Mouse (Mus musculus) heart, adult 2 months (tissue): ENCODE measurements around the gene Mfap2.

ENCODE experiments used
- CTCF ChIP-seq: fragments of 200-600 bp; IDR thresholded peaks from 2 replicates; pipeline ENCODE4 v1.8.1; 2022; ENCODE audit warnings: antibody characterized with exemption, mild to moderate bottlenecking, moderate library complexity
- EP300 ChIP-seq: fragments of 200-500 bp; IDR thresholded peaks from 2 replicates; pipeline ENCODE4 v1.6.1; 2011; ENCODE audit warnings: low read depth, low read length, control low read depth; ENCODE audit not compliant: insufficient read depth
- POLR2A ChIP-seq: fragments of 200-500 bp; IDR thresholded peaks from 2 replicates; pipeline ENCODE4 v1.6.1; 2011; ENCODE audit warnings: mild to moderate bottlenecking, low read depth, low read length, control low read depth; ENCODE audit not compliant: insufficient read depth

DNA sequence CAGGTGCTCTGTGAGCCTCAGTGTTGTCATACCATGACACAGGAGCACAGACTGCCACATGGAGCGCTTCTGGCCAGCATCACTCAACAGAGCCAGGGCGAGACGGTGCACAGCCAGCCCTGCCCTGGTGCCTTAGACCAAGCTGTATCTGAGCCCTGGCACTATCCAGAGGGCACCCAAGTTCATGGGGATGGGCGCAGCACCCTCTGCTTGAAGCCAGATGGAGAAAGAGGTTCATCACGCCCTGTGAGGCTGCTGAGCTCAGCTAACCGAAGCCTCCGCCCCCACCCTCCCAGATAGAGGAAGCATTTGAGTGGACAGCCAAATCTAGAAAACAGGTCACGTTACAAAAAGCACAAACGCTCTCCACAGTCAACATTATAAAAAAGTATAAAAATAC is 6.1 kb downstream of the Mfap2 start:
- TF ChIP-seq CTCF (no peak), EP300 (0 out of 2 replicates have a peak, but pooled peaks have one; percentile 13), POLR2A (no peak)
